Mouse (Mus musculus) embryonic facial prominence, embryonic 13.5 days (tissue): ENCODE results near the gene Tlr12. TPM values are rescaled to one million over a fixed set of nuclear protein-coding genes. Genes with fewer than 3 reads are reported as not detected.
A peak's percentile ranks its signal among the peaks of the same experiment; 100 is the strongest.
"Not testable (repeated sequence)": the region's sequence is repeated elsewhere in the genome, so short reads cannot be mapped to it uniquely, and the experiment has no call there.

ENCODE experiments used
- ATAC-seq: fragments of 200-750 bp; cut with Nextera tagmentation; 2 replicates; pipeline ENCODE4 v1.8.0; 2017; ENCODE audit warnings: low read depth; ENCODE audit not compliant: insufficient number of reproducible peaks, insufficient read depth, low FRiP score, low TSS enrichment
- H3K27ac ChIP-seq: fragments of 300-500 bp; sonication (generic); 2 replicates; pipeline ENCODE4 v1.5.1; 2015; ENCODE audit warnings: moderate library complexity, mild to moderate bottlenecking, inconsistent platforms
- H3K27me3 ChIP-seq: fragments of 300-500 bp; sonication (generic); 2 replicates; pipeline ENCODE4 v1.6.1; 2015; ENCODE audit warnings: mild to moderate bottlenecking, inconsistent platforms
- H3K36me3 ChIP-seq: fragments of 300-500 bp; sonication (generic); 2 replicates; pipeline ENCODE4 v1.6.1; 2015; ENCODE audit warnings: mild to moderate bottlenecking, inconsistent platforms
- H3K4me1 ChIP-seq: fragments of 300-500 bp; sonication (generic); 2 replicates; pipeline ENCODE4 v1.6.1; 2015; ENCODE audit warnings: inconsistent platforms
- H3K4me2 ChIP-seq: fragments of 300-500 bp; sonication (generic); 2 replicates; pipeline ENCODE4 v1.6.1; 2015; ENCODE audit warnings: moderate library complexity, mild to moderate bottlenecking, inconsistent platforms
- H3K4me3 ChIP-seq: fragments of 300-500 bp; sonication (generic); 2 replicates; pipeline ENCODE4 v1.5.1; 2015; ENCODE audit warnings: mild to moderate bottlenecking, inconsistent platforms
- H3K9ac ChIP-seq: fragments of 300-500 bp; sonication (generic); 2 replicates; pipeline ENCODE4 v1.6.1; 2015; ENCODE audit warnings: mild to moderate bottlenecking, inconsistent platforms
- H3K9me3 ChIP-seq: fragments of 300-500 bp; sonication (generic); 2 replicates; pipeline ENCODE4 v1.6.1; 2016; ENCODE audit warnings: inconsistent platforms
- WGBS: fragments of 180-500 bp; shearing (Covaris S2); methylation state at CpG from one replicate; pipeline ENCODE4 v1.1.7; 2015; ENCODE audit warnings: mixed read lengths; 5-methylcytosine and 5-hydroxymethylcytosine counted together
- polyA plus RNA-seq: library from polyadenylated mRNA; unstranded; fragments of >200 nt; fragmentation: Nextera tagmentation; extraction: Ambion mirVana; gene quantifications from 2 replicates; pipeline ENCODE4 v1.2.1, GENCODE M21; 2015

The Tlr12 gene
- polyA plus RNA-seq, 1 experiment from 2014 or later: 1.5 TPM

DNA sequence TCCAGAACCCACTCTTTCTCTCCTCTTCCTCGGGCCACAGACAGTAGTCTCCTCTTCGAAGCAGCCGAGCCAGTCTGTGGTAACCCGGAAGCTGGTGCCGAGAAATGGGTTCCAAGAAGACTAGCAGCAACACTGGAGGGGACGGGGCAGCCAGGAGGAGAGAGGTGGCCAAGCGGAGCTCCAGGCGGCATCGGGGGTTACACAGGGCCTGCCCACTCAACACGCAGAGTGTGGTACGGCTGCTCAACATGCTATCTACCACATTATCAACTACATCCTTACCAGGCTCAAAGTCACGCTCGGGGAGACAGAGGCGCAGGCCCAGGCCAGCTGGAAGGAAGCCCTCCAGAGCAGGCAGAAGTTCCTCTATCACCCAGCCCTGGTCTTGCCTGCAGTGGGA lies 2.7 kb downstream of the Tlr12 start:
- Histone ChIP-seq H3K4me2 (no peak overlapping the region), H3K27me3 (peaks cover 17% of the 10 kb centered on the region), H3K9ac (no peak overlapping the region), H3K4me3 (no peak overlapping the region), H3K36me3 (no peaks in the 10 kb centered on the region), H3K27ac (no peak overlapping the region), H3K9me3 (no peaks in the 10 kb centered on the region), H3K4me1 (peaks cover 27% of the 10 kb centered on the region)
- 91% methylated on average over 14 of the region's 14 CpGs for WGBS
- ATAC-seq: no peak

DNA sequence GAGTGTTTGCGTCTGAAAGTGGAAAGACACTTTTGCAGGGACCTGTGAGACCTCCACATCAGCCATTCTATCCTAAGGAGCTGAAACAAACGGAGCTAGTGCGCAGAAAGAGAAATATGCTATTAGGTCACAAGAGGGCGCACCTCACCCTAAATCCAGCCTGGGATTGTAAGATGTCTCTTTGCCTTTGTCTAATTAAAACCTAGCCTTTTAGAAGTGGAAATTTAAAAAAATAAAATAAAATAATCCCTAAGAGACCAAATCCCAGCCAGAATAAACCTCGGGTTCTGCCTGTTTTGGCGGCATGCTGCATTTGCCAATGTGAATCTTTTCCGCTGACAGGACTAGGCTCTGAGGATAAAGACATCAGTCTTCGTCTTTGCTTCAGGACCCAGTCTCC lies 5.1 kb downstream of the Tlr12 start:
- no peak for ATAC-seq
- Histone ChIP-seq H3K9me3 (no peaks in the 10 kb centered on the region), H3K36me3 (0 out of 2 replicates have a peak, but pooled peaks cover 1% of the 10 kb centered on the region), H3K27ac (no peak overlapping the region), H3K4me1 (peaks cover 26% of the 10 kb centered on the region), H3K4me3 (no peak overlapping the region), H3K27me3 (peaks cover 17% of the 10 kb centered on the region), H3K4me2 (no peak overlapping the region), H3K9ac (no peak overlapping the region)
- WGBS: 17% methylated on average over 8 of the region's 8 CpGs

DNA sequence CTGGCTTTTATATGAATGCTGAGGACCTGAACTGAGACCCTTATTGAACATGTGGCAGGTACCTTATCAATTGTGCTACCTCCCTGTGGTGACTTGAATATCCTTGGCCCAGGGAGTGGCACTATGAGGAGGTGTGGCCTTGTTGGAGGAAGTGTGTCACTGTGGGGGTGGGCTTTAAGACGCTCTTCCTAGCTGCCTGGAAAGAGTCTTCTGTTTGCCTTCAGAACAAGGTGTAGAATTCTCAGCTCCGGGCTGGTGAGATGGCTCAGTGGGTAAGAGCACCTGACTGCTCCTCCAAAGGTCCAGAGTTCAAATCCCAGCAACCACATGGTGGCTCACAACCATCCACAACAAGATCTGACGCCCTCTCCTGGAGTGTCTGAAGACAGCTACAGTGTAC lies 6.7 kb downstream of the Tlr12 start:
- not testable (repeated sequence) for H3K4me3 ChIP-seq, H3K4me2 ChIP-seq, H3K36me3 ChIP-seq, ATAC-seq, H3K9ac ChIP-seq, H3K9me3 ChIP-seq, H3K27ac ChIP-seq
- peaks cover 11% of the 10 kb centered on the region for H3K27me3 ChIP-seq
- WGBS: 66% methylated on average over 3 of the region's 3 CpGs
- H3K4me1 ChIP-seq: peaks cover 17% of the 10 kb centered on the region

DNA sequence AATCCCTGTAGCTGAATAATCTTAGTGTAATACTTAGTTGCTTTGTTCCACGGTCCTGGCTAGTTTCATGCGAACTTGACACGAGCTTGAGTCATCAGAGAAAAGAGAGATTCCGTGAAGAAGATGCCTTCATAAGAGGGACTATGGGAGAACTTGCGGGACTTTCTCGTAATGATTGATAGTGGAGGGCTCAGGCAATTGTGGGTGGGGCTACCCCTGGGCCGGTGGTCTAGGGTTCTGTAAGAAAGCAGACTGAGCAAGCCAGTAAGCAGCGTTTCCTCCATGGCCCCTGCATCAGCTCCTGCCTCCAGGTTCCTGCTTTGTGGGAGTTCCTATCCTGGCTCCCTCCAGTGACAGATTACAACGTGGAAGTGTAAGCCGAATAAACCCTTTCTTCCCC lies 7.7 kb downstream of the Tlr12 start:
- Histone ChIP-seq H3K27me3 (peaks cover under 1% of the 10 kb centered on the region; the same call in 1 of the 2 replicates), H3K4me3 (0 out of 2 replicates have a peak overlapping the region, but pooled peaks have one; percentile 61), H3K9me3 (no peaks in the 10 kb centered on the region), H3K9ac (no peak overlapping the region), H3K27ac (0 out of 2 replicates have a peak overlapping the region, but pooled peaks have one; percentile 60), H3K4me1 (peaks cover 17% of the 10 kb centered on the region), H3K36me3 (0 out of 2 replicates have a peak, but pooled peaks cover 3% of the 10 kb centered on the region), H3K4me2 (peak overlapping the region; percentile 74)
- 34% methylated on average over 10 of the region's 10 CpGs for WGBS
- no peak for ATAC-seq

DNA sequence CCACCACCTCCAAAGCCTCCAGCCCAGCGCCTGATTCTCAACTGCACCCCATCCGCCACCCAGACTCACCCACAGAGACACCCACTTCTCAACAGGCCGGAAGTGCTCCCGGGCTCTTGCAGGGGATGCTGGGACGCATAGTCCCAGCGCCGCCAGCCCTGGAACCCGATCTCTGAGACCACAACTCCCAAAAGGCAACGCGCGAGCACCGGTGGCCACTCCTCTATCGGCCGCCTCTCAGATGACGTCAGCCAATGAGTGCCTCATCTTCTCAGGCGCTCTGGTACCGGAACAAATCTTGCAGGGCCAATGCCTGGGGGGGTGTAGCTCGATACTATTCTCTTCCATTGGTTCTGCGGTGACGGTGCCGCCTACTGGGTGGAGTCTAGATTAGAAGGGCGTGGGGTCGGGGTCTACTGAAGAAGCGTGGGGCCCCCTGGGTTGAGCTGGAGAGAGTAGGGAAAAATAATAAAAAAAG lies 8.5 kb downstream of the Tlr12 start, which contains the start of gene Zscan20:
TSS of gene Zscan20 (minus strand) at position 174 of the 478 bp plus-strand sequence.
- under 1% methylated on average over 23 of the region's 24 CpGs for WGBS
- H3K4me3 ChIP-seq: peak within 1 kb of the TSS; percentile 61
- H3K36me3 ChIP-seq: 0 out of 2 replicates have a peak, but pooled peaks cover 3% of the 10 kb centered on the region
- peaks cover 17% of the 10 kb centered on the region for H3K4me1 ChIP-seq
- H3K4me2 ChIP-seq: peak within 1 kb of the TSS; percentile 74
- ATAC-seq: peak; percentile 92
- no peaks in the 10 kb centered on the region for H3K9me3 ChIP-seq
- H3K27ac ChIP-seq: peak within 1 kb of the TSS; percentile 60; the same call in 1 of the 2 replicates
- no peaks in the 10 kb centered on the region for H3K27me3 ChIP-seq
- peak within 1 kb of the TSS; percentile 77 for H3K9ac ChIP-seq

GRCm38 (mm10) chr4:128609276-128609924 lies 9.0 kb downstream of the Tlr12 start:
- peak; percentile 43 for ATAC-seq
- Histone ChIP-seq H3K27ac (peak overlapping the region; percentile 60; the same call in 1 of the 2 replicates), H3K4me1 (peaks cover 17% of the 10 kb centered on the region), H3K27me3 (no peaks in the 10 kb centered on the region), H3K9ac (peak overlapping the region; percentile 77), H3K36me3 (peaks cover 6% of the 10 kb centered on the region), H3K9me3 (no peaks in the 10 kb centered on the region), H3K4me2 (peak overlapping the region; percentile 74), H3K4me3 (peak overlapping the region; percentile 61)
- 9% methylated on average over 26 of the region's 27 CpGs for WGBS

- Histone ChIP-seq H3K4me3 (no peak overlapping the region), H3K9ac (no peak overlapping the region), H3K9me3 (no peaks in the 10 kb centered on the region), H3K4me2 (no peak overlapping the region), H3K36me3 (peaks cover 24% of the 10 kb centered on the region), H3K27me3 (no peaks in the 10 kb centered on the region), H3K4me1 (peaks cover 17% of the 10 kb centered on the region), H3K27ac (no peak overlapping the region)
- WGBS: 90% methylated on average over 11 of the region's 11 CpGs
- no peak for ATAC-seq
These were observed 10.8 kb downstream of the Tlr12 start for GRCm38 (mm10) chr4:128607661-128608060.

- no peaks in the 10 kb centered on the region for H3K27me3 ChIP-seq
- H3K4me2 ChIP-seq: no peak overlapping the region
- peaks cover 33% of the 10 kb centered on the region for H3K36me3 ChIP-seq
- 92% methylated on average over 7 of the region's 7 CpGs for WGBS
- peaks cover 17% of the 10 kb centered on the region for H3K4me1 ChIP-seq
- H3K9me3 ChIP-seq: no peaks in the 10 kb centered on the region
- no peak overlapping the region for H3K9ac ChIP-seq
- H3K4me3 ChIP-seq: no peak overlapping the region
- ATAC-seq: no peak
- H3K27ac ChIP-seq: no peak overlapping the region
These were observed 11.8 kb downstream of the Tlr12 start for GRCm38 (mm10) chr4:128606586-128606985.

- Histone ChIP-seq H3K27ac (no peak overlapping the region), H3K36me3 (peaks cover 33% of the 10 kb centered on the region), H3K9ac (no peak overlapping the region), H3K4me3 (no peak overlapping the region), H3K4me2 (no peak overlapping the region), H3K4me1 (no peaks in the 10 kb centered on the region), H3K9me3 (no peaks in the 10 kb centered on the region), H3K27me3 (no peaks in the 10 kb centered on the region)
- 92% methylated on average over 12 of the region's 12 CpGs for WGBS
- ATAC-seq: no peak
These were observed 20.4 kb downstream of the Tlr12 start for GRCm38 (mm10) chr4:128597801-128598560.

DNA sequence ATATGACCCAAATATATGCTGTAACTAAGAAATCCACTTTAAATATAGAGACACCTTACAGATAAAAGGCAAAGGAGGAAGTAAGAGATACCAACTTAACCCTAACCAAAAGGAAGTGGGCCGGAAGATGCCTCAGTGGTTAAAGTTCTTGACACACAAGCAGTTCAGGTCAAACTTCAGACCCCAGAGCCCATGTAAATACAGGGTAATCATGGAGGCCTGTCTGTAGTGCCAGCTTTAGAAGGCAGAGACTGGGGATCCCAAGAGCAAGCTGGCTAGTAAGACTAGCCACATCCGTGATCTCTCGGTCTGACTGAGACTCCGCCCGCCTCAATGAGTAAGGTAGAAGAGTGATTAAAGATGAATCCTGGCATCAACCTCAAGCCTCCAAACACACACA lies 24.4 kb downstream of the Tlr12 start:
- H3K4me1 ChIP-seq: no peaks in the 10 kb centered on the region
- H3K27me3 ChIP-seq: no peaks in the 10 kb centered on the region
- no peak for ATAC-seq
- H3K4me3 ChIP-seq: no peak overlapping the region
- H3K9ac ChIP-seq: no peak overlapping the region
- WGBS: 82% methylated on average over 5 of the region's 5 CpGs
- no peak overlapping the region for H3K27ac ChIP-seq
- H3K36me3 ChIP-seq: peaks cover 38% of the 10 kb centered on the region
- H3K9me3 ChIP-seq: no peaks in the 10 kb centered on the region
- no peak overlapping the region for H3K4me2 ChIP-seq

DNA sequence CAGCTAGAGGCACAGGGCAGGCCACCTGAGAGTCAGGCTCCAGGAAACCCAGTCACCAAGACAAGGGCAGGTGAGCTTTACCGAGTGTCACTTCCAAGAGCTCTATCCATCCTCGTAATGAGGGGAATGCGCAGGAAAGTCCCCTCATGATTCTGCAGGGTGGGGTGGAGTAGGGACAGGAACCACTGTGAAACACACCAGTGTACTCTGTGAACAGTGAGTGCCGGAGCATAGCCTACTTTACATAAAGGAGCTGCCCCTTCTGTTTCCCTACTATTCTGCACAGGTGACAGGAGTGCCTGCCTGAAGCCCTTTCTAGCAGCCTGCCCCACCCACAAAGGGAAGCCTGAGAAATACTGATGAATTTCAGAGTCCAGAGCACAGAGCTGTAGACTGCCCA lies 25.1 kb downstream of the Tlr12 start:
- Histone ChIP-seq H3K27ac (no peak overlapping the region), H3K4me2 (no peak overlapping the region), H3K9ac (no peak overlapping the region), H3K36me3 (peaks cover 40% of the 10 kb centered on the region), H3K27me3 (no peaks in the 10 kb centered on the region), H3K4me1 (no peaks in the 10 kb centered on the region), H3K9me3 (no peaks in the 10 kb centered on the region), H3K4me3 (no peak overlapping the region)
- 87% methylated on average over 4 of the region's 4 CpGs for WGBS
- ATAC-seq: no peak
